Mouse (Mus musculus): Measurements from ENCODE around the gene Nsa2.

DNA sequence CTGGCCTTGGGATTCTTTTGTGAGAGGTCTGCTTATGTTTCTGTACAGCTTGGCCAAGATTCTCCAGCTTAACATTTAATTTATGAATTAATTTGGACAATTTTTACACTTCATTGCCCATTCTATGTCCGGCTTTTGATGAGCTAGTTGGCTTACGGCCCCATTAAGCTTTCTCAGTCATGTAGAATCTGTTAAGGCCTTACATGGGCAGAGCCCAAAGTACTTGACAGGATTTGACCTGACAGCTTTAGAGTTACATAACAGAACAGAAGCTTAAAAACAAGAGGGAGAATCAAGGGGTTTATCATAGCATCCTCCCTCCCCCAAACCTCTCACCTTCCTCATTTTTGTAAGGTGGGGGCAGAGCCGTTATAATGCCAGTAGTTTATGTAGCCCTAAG is 49.6 kb downstream of the Nsa2 start:
- TF ChIP-seq POLR2A (IDR thresholded peaks at IDR 0.05; ENCODE audit: borderline replicate concordance, control insufficient read depth, low read depth, low read length) (no peak), CTCF (IDR thresholded peaks at IDR 0.05; ENCODE audit: control insufficient read depth, insufficient read depth, low read length) (no peak)
